ENCODE assay signal across 8 mouse cellular contexts in the genomic region with DNA sequence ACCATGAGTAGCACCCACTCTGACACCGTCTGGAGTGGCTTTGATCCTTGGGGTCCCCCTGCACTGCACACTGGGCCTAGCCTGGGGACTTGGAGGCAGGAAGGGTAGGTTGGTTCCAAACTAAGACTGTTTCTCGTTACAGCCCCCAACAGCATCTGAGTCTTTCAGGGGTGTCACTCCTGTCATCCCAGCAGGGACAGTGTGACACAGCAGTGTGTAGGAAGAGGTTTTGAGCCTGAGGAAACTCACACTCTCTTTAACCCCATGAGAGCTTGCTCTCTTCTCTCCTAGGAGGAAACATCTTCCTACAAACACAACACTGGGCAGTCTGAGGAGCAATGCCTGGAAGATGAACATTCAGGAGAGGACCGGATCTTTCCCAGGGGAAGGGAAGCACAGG.
DNase-seq lines count a peak whose midpoint lies in the region; ATAC-seq and TF ChIP-seq lines count a peak whose summit lies in the region.
"Had no signal": no experiment of that assay in that cellular context is flagged by ENCODE, and none has a peak within 500 bp of the region (broad histone marks: within the 10 kb centered on the region; RNA-seq: fewer than 3 reads in every experiment).

No protein-coding gene starts in this region.

- no peak overlapping the region for H3K4me3 ChIP-seq in intestine, embryonic 14.5 days (ENCODE audit: low read depth, low read length)
- no peak overlapping the region for H3K4me3 ChIP-seq in intestine, postnatal 0 days (ENCODE audit: low read depth, low read length)
- H3K4me3 ChIP-seq in bone marrow, adult 2 months (replicated peaks; ENCODE audit: control insufficient read depth, low read depth, low read length), result no peak overlapping the region
- peak overlapping the region; percentile 39 for H3K4me3 ChIP-seq in erythroblast, embryonic 14.5 days (replicated peaks)
- H3K4me3 ChIP-seq in midbrain, embryonic 14.5 days (replicated peaks; ENCODE audit: low read depth, low read length), result no peak overlapping the region
- H3K4me3 ChIP-seq: hindbrain, embryonic 12.5 days had no signal

- ATAC-seq in intestine, embryonic 14.5 days (replicated peaks; ENCODE audit: low FRiP score, low TSS enrichment, low read depth), result no peak
- no peak for ATAC-seq in intestine, postnatal 0 days
- peak; percentile 55; the same call in 1 of the 2 replicates for ATAC-seq in midbrain, embryonic 14.5 days (ENCODE audit: low FRiP score, low TSS enrichment)
- ATAC-seq in cerebellum, adult (ENCODE audit: insufficient number of reproducible peaks, low FRiP score, low TSS enrichment), result no peak

- H3K4me2 ChIP-seq in intestine, embryonic 14.5 days (ENCODE audit: low read length), result no peak overlapping the region
- H3K4me2 ChIP-seq in intestine, postnatal 0 days (replicated peaks; ENCODE audit: low read depth), result no peak overlapping the region
- H3K4me2 ChIP-seq in midbrain, embryonic 14.5 days (ENCODE audit: low read length), result no peak overlapping the region
- H3K4me2 ChIP-seq: hindbrain, embryonic 12.5 days had no signal

- no peak for DNase-seq in intestine, embryonic 14.5 days (ENCODE audit: low spot score)
- no peak for DNase-seq in midbrain, embryonic 14.5 days
- DNase-seq in B cell, adult 2 months, result no peak

- WGBS in intestine, embryonic 14.5 days, result 76% methylated on average over 3 of the region's 3 CpGs
- 68% methylated on average over 3 of the region's 3 CpGs for WGBS in intestine, postnatal 0 days
- WGBS in bone marrow, adult 2 months, result 67% methylated on average over 3 of the region's 3 CpGs
- WGBS in midbrain, embryonic 14.5 days, result 52% methylated on average over 3 of the region's 3 CpGs

- no peak for TF ChIP-seq POLR2A in bone marrow, adult 2 months (IDR thresholded peaks at IDR 0.05; ENCODE audit: borderline replicate concordance, control insufficient read depth, low read depth, low read length)

- no peak for TF ChIP-seq CTCF in intestine, postnatal 0 days (IDR thresholded peaks at IDR 0.05; ENCODE audit: low read depth)
- no peak for TF ChIP-seq CTCF in bone marrow, adult 2 months (IDR thresholded peaks at IDR 0.05; ENCODE audit: control insufficient read depth, insufficient read depth, low read length)

- H3K27ac ChIP-seq in intestine, embryonic 14.5 days (ENCODE audit: low read depth), result peak overlapping the region; percentile 13; the same call in 1 of the 2 replicates
- no peak overlapping the region for H3K27ac ChIP-seq in intestine, postnatal 0 days (ENCODE audit: low read depth, low read length)
- peak overlapping the region; percentile 87 for H3K27ac ChIP-seq in bone marrow, adult 2 months (ENCODE audit: control insufficient read depth, insufficient read depth, low read depth, low read length, poor library complexity)
- no peak overlapping the region for H3K27ac ChIP-seq in midbrain, embryonic 14.5 days (replicated peaks; ENCODE audit: low read depth, low read length)
- H3K27ac ChIP-seq: hindbrain, embryonic 12.5 days had no signal

- H3K9ac ChIP-seq in intestine, embryonic 14.5 days (ENCODE audit: low read length), result no peak overlapping the region
- no peak overlapping the region for H3K9ac ChIP-seq in intestine, postnatal 0 days (ENCODE audit: low read depth, low read length)
- H3K9ac ChIP-seq in midbrain, embryonic 14.5 days (replicated peaks; ENCODE audit: low read length), result no peak overlapping the region
- H3K9ac ChIP-seq: hindbrain, embryonic 12.5 days had no signal

- peaks cover 13% of the 10 kb centered on the region for H3K4me1 ChIP-seq in intestine, embryonic 14.5 days (replicated peaks; ENCODE audit: control insufficient read depth, insufficient read depth, low read length)
- H3K4me1 ChIP-seq in intestine, postnatal 0 days (replicated peaks; ENCODE audit: control insufficient read depth, insufficient read depth, low read length), result no peaks in the 10 kb centered on the region; the same call in 1 of the 2 replicates
- H3K4me1 ChIP-seq in bone marrow, adult 2 months (ENCODE audit: control insufficient read depth, insufficient read depth, low read length), result peaks cover 5% of the 10 kb centered on the region
- H3K4me1 ChIP-seq in erythroblast, embryonic 14.5 days (ENCODE audit: control insufficient read depth), result peaks cover 68% of the 10 kb centered on the region
- H3K4me1 ChIP-seq in midbrain, embryonic 14.5 days (ENCODE audit: control insufficient read depth, insufficient read depth, low read length), result no peaks in the 10 kb centered on the region

- H3K36me3 ChIP-seq in intestine, embryonic 14.5 days (ENCODE audit: control insufficient read depth, insufficient read depth, low read length), result no peaks in the 10 kb centered on the region
- no peaks in the 10 kb centered on the region for H3K36me3 ChIP-seq in intestine, postnatal 0 days (ENCODE audit: control insufficient read depth, insufficient read depth)
- H3K36me3 ChIP-seq in erythroblast, embryonic 14.5 days (ENCODE audit: control insufficient read depth), result peaks cover 56% of the 10 kb centered on the region
- H3K36me3 ChIP-seq in midbrain, embryonic 14.5 days (ENCODE audit: control insufficient read depth, insufficient read depth, low read length), result no peaks in the 10 kb centered on the region
- H3K36me3 ChIP-seq: hindbrain, embryonic 12.5 days had no signal

- H3K9me3 ChIP-seq in intestine, embryonic 14.5 days (ENCODE audit: control insufficient read depth, low read length), result no peaks in the 10 kb centered on the region
- H3K9me3 ChIP-seq in intestine, postnatal 0 days (ENCODE audit: control insufficient read depth), result no peaks in the 10 kb centered on the region
- H3K9me3 ChIP-seq in erythroblast, embryonic 14.5 days (ENCODE audit: control insufficient read depth, low read length), result no peaks in the 10 kb centered on the region
- no peaks in the 10 kb centered on the region for H3K9me3 ChIP-seq in midbrain, embryonic 14.5 days (ENCODE audit: control insufficient read depth, low read length)
- H3K9me3 ChIP-seq: hindbrain, embryonic 12.5 days had no signal

- H3K27me3 ChIP-seq in intestine, embryonic 14.5 days (replicated peaks; ENCODE audit: control insufficient read depth, insufficient read depth, low read length), result 0 out of 2 replicates have a peak, but pooled peaks cover 5% of the 10 kb centered on the region
- H3K27me3 ChIP-seq in intestine, postnatal 0 days (replicated peaks; ENCODE audit: control insufficient read depth, insufficient read depth, low read length), result 0 out of 2 replicates have a peak, but pooled peaks cover 6% of the 10 kb centered on the region
- H3K27me3 ChIP-seq in erythroblast, embryonic 14.5 days (ENCODE audit: control insufficient read depth), result peaks cover 13% of the 10 kb centered on the region
- no peaks in the 10 kb centered on the region for H3K27me3 ChIP-seq in midbrain, embryonic 14.5 days (ENCODE audit: control insufficient read depth, insufficient read depth, low read length)

Comparison
In these comparisons a context has a peak if more than half of its experiments do, and no peak if none do; other contexts are left out.
1. H3K27ac ChIP-seq: peak in intestine, embryonic 14.5 days (single experiment) and bone marrow, adult 2 months (single experiment); none in intestine, postnatal 0 days (single experiment) and midbrain, embryonic 14.5 days (single experiment).